Mouse (Mus musculus): Measurements from ENCODE around the gene Folr2. TPM values are rescaled to one million over a fixed set of nuclear protein-coding genes. Genes with fewer than 3 reads are reported as not detected.

Folr2 gene
- total RNA-seq (2014; fragmentation: Nextera tagmentation): not detected in 2 replicates
- not detected in 2 replicates for total RNA-seq (2017)

DNA sequence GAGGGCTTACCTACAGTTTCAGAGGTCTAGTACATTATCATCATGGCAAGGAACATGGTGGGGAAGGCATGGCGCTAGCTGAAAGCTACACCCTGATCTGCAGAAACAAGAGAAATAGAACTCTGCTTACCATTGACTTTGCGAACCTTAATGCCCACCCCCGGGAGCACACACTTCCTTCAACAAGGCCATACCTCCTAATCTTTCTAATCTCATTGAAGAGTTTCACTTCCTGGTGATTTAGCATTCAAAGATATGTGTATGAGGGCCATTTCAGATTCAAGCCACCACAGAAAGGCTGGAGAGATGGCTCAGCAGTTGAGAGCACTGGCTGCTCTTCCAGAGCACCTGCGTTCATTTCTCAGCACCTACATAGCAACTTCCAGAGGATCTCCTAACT is at the start of gene Folr2:
TSS of gene Folr2 (minus strand) at position 101 of the 400 bp plus-strand sequence.
- ATAC-seq (replicated peaks; ENCODE audit: low FRiP score, low TSS enrichment, poor library complexity, severe bottlenecking): no peak

DNA sequence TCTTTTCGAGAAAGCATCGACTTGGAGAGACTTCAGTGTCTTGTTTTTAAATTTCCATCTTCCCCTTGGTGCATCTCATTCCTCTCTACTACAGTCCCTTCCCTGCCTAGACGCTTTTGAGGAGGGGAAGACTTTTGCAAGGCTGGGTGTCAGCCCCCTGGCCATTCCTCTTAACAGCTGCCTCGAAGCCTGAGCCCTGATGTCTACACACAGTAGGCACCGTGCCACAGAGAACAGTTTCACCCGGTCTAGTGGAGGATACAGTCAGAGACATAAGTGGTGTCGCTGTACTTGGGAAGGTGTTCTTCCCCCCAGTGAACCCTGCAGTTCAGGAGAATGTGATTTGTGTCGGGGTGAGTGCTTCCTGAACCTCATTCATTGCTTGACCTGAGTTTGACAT is 49.7 kb upstream of the Folr2 start:
- ATAC-seq (replicated peaks; ENCODE audit: low FRiP score, low TSS enrichment, poor library complexity, severe bottlenecking): no peak

DNA sequence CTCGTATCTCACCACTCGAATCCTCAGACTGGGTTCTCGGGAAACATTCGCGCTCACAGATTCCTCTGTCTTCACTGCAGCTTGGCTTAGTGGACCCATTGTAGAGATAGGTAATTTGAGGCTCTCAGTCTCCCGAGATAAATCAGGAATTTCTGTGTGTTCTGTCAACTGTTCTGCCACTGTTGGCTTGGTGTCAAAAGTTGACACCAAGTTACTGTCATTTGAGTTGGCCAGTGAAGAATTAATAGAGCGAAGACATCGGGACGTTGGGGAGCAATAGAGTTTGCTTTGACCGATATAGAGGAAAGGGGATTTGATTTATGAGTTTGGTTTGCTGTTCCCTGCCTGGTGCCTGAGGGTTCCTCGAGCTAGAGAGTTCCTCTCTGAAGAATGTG is 49.3 kb upstream of the Folr2 start, which contains the start of gene Tomt:
TSS of gene Tomt (minus strand) at position 73 of the 395 bp plus-strand sequence.
- ATAC-seq (replicated peaks; ENCODE audit: low FRiP score, low TSS enrichment, poor library complexity, severe bottlenecking): no peak

GRCm38 (mm10) chr7:101905561-101906286 is 48.7 kb upstream of the Folr2 start, which contains the start of gene Lamtor1:
Gene Lamtor1 (plus strand): TSS chr7:101905904.
- ATAC-seq (replicated peaks; ENCODE audit: low FRiP score, low TSS enrichment, poor library complexity, severe bottlenecking): peak; percentile 93

GRCm38 (mm10) chr7:101902846-101903245 is 45.9 kb upstream of the Folr2 start:
- ATAC-seq (replicated peaks; ENCODE audit: low FRiP score, low TSS enrichment, poor library complexity, severe bottlenecking): no peak

GRCm38 (mm10) chr7:101901969-101902368 is 45.0 kb upstream of the Folr2 start:
- ATAC-seq (replicated peaks; ENCODE audit: low FRiP score, low TSS enrichment, poor library complexity, severe bottlenecking): no peak

DNA sequence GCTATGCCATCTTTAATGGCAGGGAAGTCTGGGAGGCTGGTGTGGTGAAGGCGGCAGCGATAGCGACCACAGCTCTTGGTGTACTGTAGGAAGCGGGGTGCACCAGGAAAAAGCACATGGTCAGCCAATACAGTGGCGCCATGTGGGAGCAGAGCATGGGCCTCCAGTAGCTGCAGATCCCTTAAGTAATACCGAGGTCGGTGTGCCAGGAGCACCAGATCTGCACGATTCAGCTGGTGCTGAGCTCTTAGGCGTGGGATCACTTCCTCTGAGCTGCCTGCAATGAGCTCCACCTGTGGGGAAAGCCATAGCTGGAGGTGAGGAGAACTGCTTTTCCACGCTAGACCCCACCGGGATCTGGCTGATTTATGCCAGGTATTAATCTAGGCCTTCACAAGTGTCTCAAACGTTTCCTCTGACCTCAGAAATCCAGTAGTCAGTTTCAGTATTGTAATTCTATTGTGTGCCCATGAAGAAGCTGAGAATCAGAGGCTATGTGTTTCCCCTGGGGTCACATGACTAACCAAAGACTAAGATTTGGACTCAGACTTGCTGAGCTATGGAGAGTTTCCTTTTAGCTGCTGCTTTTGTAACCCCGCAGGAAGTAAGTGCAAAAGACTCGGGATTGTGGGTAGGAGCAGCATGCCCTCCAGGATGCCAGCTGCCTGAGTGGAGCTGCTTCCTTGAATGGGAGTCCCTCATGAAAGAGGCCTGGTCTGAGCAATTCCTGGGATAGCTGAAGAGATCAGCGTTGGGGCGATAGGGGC is 43.5 kb upstream of the Folr2 start:
- ATAC-seq (replicated peaks; ENCODE audit: low FRiP score, low TSS enrichment, poor library complexity, severe bottlenecking): no peak

DNA sequence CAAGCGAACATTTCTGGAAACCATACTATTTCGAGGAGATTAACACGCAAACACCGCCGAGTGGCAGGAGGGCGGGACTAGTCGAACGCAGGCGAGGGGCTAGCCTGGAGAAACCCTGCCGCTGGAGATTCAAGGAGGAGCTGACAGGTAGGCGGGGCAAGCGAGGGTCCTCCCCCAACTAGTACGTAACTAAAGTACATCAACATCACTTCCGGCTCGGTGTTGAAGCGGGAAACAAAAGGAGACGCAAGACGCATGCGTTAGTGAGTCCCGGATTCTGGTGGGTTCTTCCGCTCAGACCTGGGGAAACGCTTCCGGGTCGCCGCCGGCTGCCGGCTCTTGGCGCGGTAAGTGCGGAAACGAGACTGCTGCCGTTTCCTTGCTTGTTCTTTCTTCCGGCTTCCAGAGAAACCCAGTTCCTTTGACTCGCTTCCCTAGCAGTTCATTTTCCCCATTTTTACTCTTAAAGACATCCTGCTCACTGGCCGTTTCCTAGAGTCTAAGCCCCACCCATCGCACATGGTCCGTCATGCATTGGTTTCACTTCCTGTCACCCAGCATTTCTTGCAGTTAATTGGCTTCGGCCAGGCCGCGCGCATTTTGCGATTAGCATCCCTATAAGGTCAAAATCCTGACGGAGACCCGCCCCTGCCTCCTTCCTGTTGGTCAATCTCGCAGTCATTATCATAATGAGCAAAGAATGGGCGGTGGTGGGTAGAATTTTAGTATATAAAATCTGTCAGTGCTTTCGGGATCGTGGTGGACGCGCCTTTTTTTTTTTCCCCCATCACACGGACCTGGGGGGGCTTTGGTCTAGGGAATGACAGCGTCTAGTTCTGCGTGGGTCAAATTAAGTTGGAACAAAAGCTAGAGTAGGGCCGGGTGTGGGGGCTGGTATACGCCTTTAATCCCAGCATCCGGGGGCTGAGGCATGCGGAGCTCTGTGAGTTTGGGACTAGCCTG is 39.4 kb upstream of the Folr2 start:
- ATAC-seq (replicated peaks; ENCODE audit: low FRiP score, low TSS enrichment, poor library complexity, severe bottlenecking): peak; percentile 92

DNA sequence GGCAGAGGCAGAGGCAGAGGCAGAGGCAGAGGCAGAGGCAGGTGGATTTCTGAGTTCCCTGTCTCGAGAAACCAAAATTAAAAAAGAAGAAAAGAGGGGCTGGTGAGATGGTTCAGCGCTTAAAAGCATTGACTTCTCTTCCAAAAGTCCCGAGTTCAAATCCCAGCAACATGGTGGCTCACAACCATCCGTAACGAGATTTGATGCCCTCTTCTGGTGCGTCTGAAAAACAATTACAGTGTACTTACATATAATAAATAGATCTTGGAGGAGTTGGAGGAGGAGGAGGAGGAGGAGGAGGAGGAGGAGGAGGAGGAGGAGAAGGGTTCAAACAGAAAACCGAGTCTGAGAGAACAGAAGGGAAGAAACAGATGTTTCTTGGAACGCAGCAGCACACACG is 38.7 kb upstream of the Folr2 start:
- ATAC-seq (replicated peaks; ENCODE audit: low FRiP score, low TSS enrichment, poor library complexity, severe bottlenecking): no peak

GRCm38 (mm10) chr7:101888460-101888859 is 31.5 kb upstream of the Folr2 start:
- ATAC-seq (replicated peaks; ENCODE audit: low FRiP score, low TSS enrichment, poor library complexity, severe bottlenecking): no peak

GRCm38 (mm10) chr7:101886274-101886673 is 29.3 kb upstream of the Folr2 start:
- ATAC-seq (replicated peaks; ENCODE audit: low FRiP score, low TSS enrichment, poor library complexity, severe bottlenecking): no peak

DNA sequence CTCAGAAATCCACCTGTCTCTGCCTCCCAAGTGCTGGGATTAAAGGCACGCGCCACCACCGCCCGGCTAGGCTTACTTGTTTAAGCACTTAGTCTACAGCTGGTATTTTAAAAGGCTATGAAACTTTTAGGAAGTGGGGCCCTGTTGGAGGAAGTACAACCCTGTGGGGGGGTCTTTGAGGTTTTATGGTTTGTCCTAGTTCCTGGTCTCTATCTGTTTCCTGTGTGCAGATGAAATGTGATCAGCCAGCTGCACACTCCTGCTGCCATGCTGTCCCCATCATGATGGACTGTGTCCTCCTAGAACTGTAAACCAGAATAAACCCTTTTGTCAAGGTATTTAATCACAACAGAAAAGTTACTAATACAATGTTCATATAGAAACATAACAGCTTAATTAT is 27.2 kb upstream of the Folr2 start:
- ATAC-seq (replicated peaks; ENCODE audit: low FRiP score, low TSS enrichment, poor library complexity, severe bottlenecking): no peak

- ATAC-seq (replicated peaks; ENCODE audit: low FRiP score, low TSS enrichment, poor library complexity, severe bottlenecking): no peak
These were observed 25.6 kb upstream of the Folr2 start for GRCm38 (mm10) chr7:101882413-101883154.

DNA sequence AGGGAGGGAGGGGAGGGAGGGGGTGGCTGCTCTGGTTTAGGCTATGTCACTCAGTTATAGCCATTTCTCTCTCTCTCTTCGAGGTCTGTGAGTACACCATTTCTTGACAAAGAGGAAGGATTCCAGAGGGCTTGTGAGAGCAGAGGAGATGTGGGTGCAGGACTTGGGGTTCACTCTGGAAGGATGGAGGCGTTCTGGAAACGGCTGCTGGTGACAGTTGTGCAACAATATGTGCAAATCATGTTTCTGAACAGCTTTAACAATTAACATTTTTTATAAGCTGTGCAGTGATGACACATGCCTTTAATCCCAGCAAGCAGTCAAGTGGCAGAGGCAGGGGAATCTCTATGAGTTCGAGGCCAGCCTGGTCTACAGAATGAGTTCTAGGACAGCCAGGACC is 23.9 kb upstream of the Folr2 start:
- no peak for ATAC-seq (replicated peaks; ENCODE audit: low FRiP score, low TSS enrichment, poor library complexity, severe bottlenecking)

DNA sequence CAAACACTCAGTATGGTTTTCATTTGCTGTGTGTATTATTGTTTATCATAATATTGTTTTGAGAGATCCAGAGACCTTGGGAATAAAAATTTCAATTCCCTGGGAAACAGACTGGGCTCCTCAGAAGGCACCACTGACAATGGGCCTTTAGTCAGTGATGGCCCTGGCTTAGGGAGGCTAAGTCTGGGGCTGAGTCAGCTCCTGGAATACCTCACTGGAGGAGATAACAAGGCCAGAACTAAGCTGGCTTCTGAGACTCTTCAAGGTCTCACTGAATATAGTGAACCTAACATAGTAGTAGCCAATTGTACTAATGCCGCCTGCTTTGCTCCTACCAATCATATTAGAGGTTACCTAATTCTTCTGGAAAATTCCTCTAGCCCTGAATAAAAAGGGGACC is 19.0 kb upstream of the Folr2 start:
- ATAC-seq (replicated peaks; ENCODE audit: low FRiP score, low TSS enrichment, poor library complexity, severe bottlenecking): no peak

GRCm38 (mm10) chr7:101871296-101871695 is 14.3 kb upstream of the Folr2 start:
- ATAC-seq (replicated peaks; ENCODE audit: low FRiP score, low TSS enrichment, poor library complexity, severe bottlenecking): peak; percentile 54

DNA sequence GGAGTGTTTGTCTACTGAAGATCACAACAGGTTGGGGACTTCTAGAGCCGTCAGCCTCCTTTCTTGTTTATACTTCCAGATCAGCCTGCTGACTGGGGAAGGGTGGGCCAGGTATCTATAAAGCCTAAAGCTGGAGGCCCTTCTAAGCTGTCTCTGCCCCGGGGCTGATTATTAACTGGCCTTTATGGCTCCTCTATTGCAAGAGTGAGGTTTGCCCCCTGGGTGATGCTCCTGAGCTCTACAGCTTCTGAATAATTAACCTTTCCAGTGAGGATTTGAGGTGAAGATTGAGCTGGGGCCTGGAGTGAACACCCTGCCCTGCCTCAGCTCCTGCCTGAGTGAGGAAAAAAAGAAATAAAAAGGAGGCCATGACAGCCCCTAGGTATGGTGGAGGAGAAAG is 13.6 kb upstream of the Folr2 start, which contains the start of gene Folr1:
TSS of gene Folr1 (minus strand) at position 160 of the 400 bp plus-strand sequence.
- ATAC-seq (replicated peaks; ENCODE audit: low FRiP score, low TSS enrichment, poor library complexity, severe bottlenecking): no peak

DNA sequence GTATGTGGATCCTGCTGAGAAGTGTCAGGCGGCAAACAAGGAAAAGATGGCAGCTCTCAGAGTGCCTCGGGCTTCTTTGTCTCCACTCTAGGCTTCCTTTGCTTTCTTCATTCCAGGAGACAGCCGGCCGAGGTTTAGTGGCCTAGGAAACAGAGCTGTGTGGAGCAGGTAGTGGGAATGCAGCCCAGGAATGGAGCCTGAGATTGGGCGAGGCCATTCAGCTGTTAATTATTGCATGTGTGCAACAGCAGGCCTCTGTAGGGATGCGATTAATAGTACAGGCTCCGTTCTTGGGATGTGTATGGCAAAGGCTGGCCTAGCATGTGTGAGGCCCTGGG is 12.1 kb upstream of the Folr2 start:
- no peak for ATAC-seq (replicated peaks; ENCODE audit: low FRiP score, low TSS enrichment, poor library complexity, severe bottlenecking)
